Mouse (Mus musculus): ENCODE data around the gene Nkain2. TPM values are rescaled to one million over a fixed set of nuclear protein-coding genes. Genes with fewer than 3 reads are reported as not detected.

Gene Nkain2
- polyA plus RNA-seq, 1 experiment from 2014 or later = 1.9 TPM

GRCm38 (mm10) chr10:32058251-32058650 lies 832.0 kb downstream of the Nkain2 start:
- H3K4me3 ChIP-seq (ENCODE audit: low read depth, low read length) = no peak overlapping the region
- DNase-seq (ENCODE audit: low spot score) (no peak), ATAC-seq (replicated peaks; ENCODE audit: low FRiP score) (no peak)
- no peaks in the 10 kb centered on the region for H3K4me1 ChIP-seq (replicated peaks; ENCODE audit: control insufficient read depth, insufficient read depth, low read length)
- WGBS = 88% methylated on average over 2 of the region's 2 CpGs
- no peak overlapping the region for H3K27ac ChIP-seq (ENCODE audit: low read depth, low read length)
- H3K27me3 ChIP-seq (ENCODE audit: control insufficient read depth, insufficient read depth, low read length) = no peaks in the 10 kb centered on the region
- H3K36me3 ChIP-seq (ENCODE audit: control insufficient read depth, insufficient read depth, low read length) = no peaks in the 10 kb centered on the region
- no peaks in the 10 kb centered on the region for H3K9me3 ChIP-seq (ENCODE audit: control insufficient read depth, low read length)
- no peak overlapping the region for H3K4me2 ChIP-seq (ENCODE audit: low read depth, low read length, severe bottlenecking)
- no peak overlapping the region for H3K9ac ChIP-seq (ENCODE audit: low read length)

- no peaks in the 10 kb centered on the region for H3K27me3 ChIP-seq (ENCODE audit: control insufficient read depth, insufficient read depth, low read length)
- DNase-seq (ENCODE audit: low spot score) (no peak), ATAC-seq (replicated peaks; ENCODE audit: low FRiP score) (no peak)
- no peak overlapping the region for H3K9ac ChIP-seq (ENCODE audit: low read length)
- WGBS = 89% methylated on average over 5 of the region's 5 CpGs
- no peak overlapping the region for H3K27ac ChIP-seq (ENCODE audit: low read depth, low read length)
- no peaks in the 10 kb centered on the region for H3K9me3 ChIP-seq (ENCODE audit: control insufficient read depth, low read length)
- H3K4me3 ChIP-seq (ENCODE audit: low read depth, low read length) = no peak overlapping the region
- H3K36me3 ChIP-seq (ENCODE audit: control insufficient read depth, insufficient read depth, low read length) = no peaks in the 10 kb centered on the region
- H3K4me1 ChIP-seq (replicated peaks; ENCODE audit: control insufficient read depth, insufficient read depth, low read length) = no peaks in the 10 kb centered on the region
- H3K4me2 ChIP-seq (ENCODE audit: low read depth, low read length, severe bottlenecking) = no peak overlapping the region
Observed at GRCm38 (mm10) chr10:32052546-32053295, 837.5 kb downstream of the Nkain2 start.

- Histone ChIP-seq H3K4me1 (replicated peaks; ENCODE audit: control insufficient read depth, insufficient read depth, low read length) (no peaks in the 10 kb centered on the region), H3K27me3 (ENCODE audit: control insufficient read depth, insufficient read depth, low read length) (no peaks in the 10 kb centered on the region), H3K9ac (ENCODE audit: low read length) (no peak overlapping the region), H3K4me2 (ENCODE audit: low read depth, low read length, severe bottlenecking) (no peak overlapping the region), H3K4me3 (ENCODE audit: low read depth, low read length) (no peak overlapping the region), H3K9me3 (ENCODE audit: control insufficient read depth, low read length) (no peaks in the 10 kb centered on the region), H3K36me3 (ENCODE audit: control insufficient read depth, insufficient read depth, low read length) (no peaks in the 10 kb centered on the region), H3K27ac (ENCODE audit: low read depth, low read length) (no peak overlapping the region)
- DNase-seq (ENCODE audit: low spot score) = no peak
- WGBS = 91% methylated on average over 6 of the region's 6 CpGs
- ATAC-seq (replicated peaks; ENCODE audit: low FRiP score) = no peak
Observed at GRCm38 (mm10) chr10:32052045-32052444, 838.2 kb downstream of the Nkain2 start.

GRCm38 (mm10) chr10:32029996-32030395 lies 860.3 kb downstream of the Nkain2 start:
- Histone ChIP-seq H3K4me3 (ENCODE audit: low read depth, low read length) (no peak overlapping the region), H3K4me1 (replicated peaks; ENCODE audit: control insufficient read depth, insufficient read depth, low read length) (no peaks in the 10 kb centered on the region), H3K9me3 (ENCODE audit: control insufficient read depth, low read length) (no peaks in the 10 kb centered on the region), H3K9ac (ENCODE audit: low read length) (no peak overlapping the region), H3K36me3 (ENCODE audit: control insufficient read depth, insufficient read depth, low read length) (no peaks in the 10 kb centered on the region), H3K4me2 (ENCODE audit: low read depth, low read length, severe bottlenecking) (no peak overlapping the region), H3K27me3 (ENCODE audit: control insufficient read depth, insufficient read depth, low read length) (no peaks in the 10 kb centered on the region), H3K27ac (ENCODE audit: low read depth, low read length) (no peak overlapping the region)
- 60% methylated on average over 1 of the region's 1 CpGs for whole genome bisulfite sequencing
- ATAC-seq (replicated peaks; ENCODE audit: low FRiP score) = no peak
- DNase-seq (ENCODE audit: low spot score) = no peak

- Histone ChIP-seq H3K36me3 (ENCODE audit: control insufficient read depth, insufficient read depth, low read length) (no peaks in the 10 kb centered on the region), H3K27me3 (ENCODE audit: control insufficient read depth, insufficient read depth, low read length) (no peaks in the 10 kb centered on the region), H3K27ac (ENCODE audit: low read depth, low read length) (no peak overlapping the region), H3K4me3 (ENCODE audit: low read depth, low read length) (no peak overlapping the region), H3K4me1 (replicated peaks; ENCODE audit: control insufficient read depth, insufficient read depth, low read length) (no peaks in the 10 kb centered on the region), H3K9me3 (ENCODE audit: control insufficient read depth, low read length) (no peaks in the 10 kb centered on the region), H3K9ac (ENCODE audit: low read length) (no peak overlapping the region), H3K4me2 (ENCODE audit: low read depth, low read length, severe bottlenecking) (no peak overlapping the region)
- no peak for DNase-seq (ENCODE audit: low spot score)
- ATAC-seq (replicated peaks; ENCODE audit: low FRiP score) = no peak
- 91% methylated on average over 1 of the region's 1 CpGs for WGBS
Observed at GRCm38 (mm10) chr10:32018385-32018784, 871.9 kb downstream of the Nkain2 start.

GRCm38 (mm10) chr10:32001216-32001753 lies 889.0 kb downstream of the Nkain2 start:
- no peak overlapping the region for H3K4me2 ChIP-seq (ENCODE audit: low read depth, low read length, severe bottlenecking)
- no peak for ATAC-seq (replicated peaks; ENCODE audit: low FRiP score)
- H3K4me3 ChIP-seq (ENCODE audit: low read depth, low read length) = no peak overlapping the region
- no peaks in the 10 kb centered on the region for H3K9me3 ChIP-seq (ENCODE audit: control insufficient read depth, low read length)
- 93% methylated on average over 1 of the region's 1 CpGs for WGBS
- no peaks in the 10 kb centered on the region for H3K4me1 ChIP-seq (replicated peaks; ENCODE audit: control insufficient read depth, insufficient read depth, low read length)
- H3K27ac ChIP-seq (ENCODE audit: low read depth, low read length) = no peak overlapping the region
- no peaks in the 10 kb centered on the region for H3K27me3 ChIP-seq (ENCODE audit: control insufficient read depth, insufficient read depth, low read length)
- H3K9ac ChIP-seq (ENCODE audit: low read length) = no peak overlapping the region
- H3K36me3 ChIP-seq (ENCODE audit: control insufficient read depth, insufficient read depth, low read length) = no peaks in the 10 kb centered on the region
- no peak for DNase-seq (ENCODE audit: low spot score)

- Histone ChIP-seq H3K4me2 (ENCODE audit: low read depth, low read length, severe bottlenecking) (no peak overlapping the region), H3K4me1 (replicated peaks; ENCODE audit: control insufficient read depth, insufficient read depth, low read length) (no peaks in the 10 kb centered on the region), H3K27me3 (ENCODE audit: control insufficient read depth, insufficient read depth, low read length) (no peaks in the 10 kb centered on the region), H3K27ac (ENCODE audit: low read depth, low read length) (no peak overlapping the region), H3K9me3 (ENCODE audit: control insufficient read depth, low read length) (no peaks in the 10 kb centered on the region), H3K9ac (ENCODE audit: low read length) (no peak overlapping the region), H3K4me3 (ENCODE audit: low read depth, low read length) (no peak overlapping the region), H3K36me3 (ENCODE audit: control insufficient read depth, insufficient read depth, low read length) (no peaks in the 10 kb centered on the region)
- WGBS = 83% methylated on average over 1 of the region's 1 CpGs
- no peak for ATAC-seq (replicated peaks; ENCODE audit: low FRiP score)
- no peak for DNase-seq (ENCODE audit: low spot score)
Observed at GRCm38 (mm10) chr10:31993205-31993604, 897.1 kb downstream of the Nkain2 start.

- Histone ChIP-seq H3K27me3 (ENCODE audit: control insufficient read depth, insufficient read depth, low read length) (no peaks in the 10 kb centered on the region), H3K36me3 (ENCODE audit: control insufficient read depth, insufficient read depth, low read length) (no peaks in the 10 kb centered on the region), H3K4me3 (ENCODE audit: low read depth, low read length) (no peak overlapping the region), H3K9ac (ENCODE audit: low read length) (no peak overlapping the region), H3K9me3 (ENCODE audit: control insufficient read depth, low read length) (no peaks in the 10 kb centered on the region), H3K4me1 (replicated peaks; ENCODE audit: control insufficient read depth, insufficient read depth, low read length) (no peaks in the 10 kb centered on the region), H3K27ac (ENCODE audit: low read depth, low read length) (no peak overlapping the region), H3K4me2 (ENCODE audit: low read depth, low read length, severe bottlenecking) (no peak overlapping the region)
- ATAC-seq (replicated peaks; ENCODE audit: low FRiP score) = no peak
- DNase-seq (ENCODE audit: low spot score) = no peak
Observed at GRCm38 (mm10) chr10:31978387-31978786, 911.9 kb downstream of the Nkain2 start.

- no peaks in the 10 kb centered on the region for H3K27me3 ChIP-seq (ENCODE audit: control insufficient read depth, insufficient read depth, low read length)
- no peaks in the 10 kb centered on the region for H3K4me1 ChIP-seq (replicated peaks; ENCODE audit: control insufficient read depth, insufficient read depth, low read length)
- ATAC-seq (replicated peaks; ENCODE audit: low FRiP score) (no peak), DNase-seq (ENCODE audit: low spot score) (no peak)
- H3K4me2 ChIP-seq (ENCODE audit: low read depth, low read length, severe bottlenecking) = no peak overlapping the region
- no peaks in the 10 kb centered on the region for H3K9me3 ChIP-seq (ENCODE audit: control insufficient read depth, low read length)
- H3K9ac ChIP-seq (ENCODE audit: low read length) = no peak overlapping the region
- H3K27ac ChIP-seq (ENCODE audit: low read depth, low read length) = no peak overlapping the region
- 60% methylated on average over 2 of the region's 2 CpGs for WGBS
- no peaks in the 10 kb centered on the region for H3K36me3 ChIP-seq (ENCODE audit: control insufficient read depth, insufficient read depth, low read length)
- H3K4me3 ChIP-seq (ENCODE audit: low read depth, low read length) = no peak overlapping the region
Observed at GRCm38 (mm10) chr10:31947178-31947726, 943.0 kb downstream of the Nkain2 start.

Data from forebrain, embryonic 11.5 days (tissue).